Mouse (Mus musculus): Measurements from ENCODE around the gene Kif21a. TPM values are rescaled to one million over a fixed set of nuclear protein-coding genes. Genes with fewer than 3 reads are reported as not detected.

Gene Kif21a
- polyA plus RNA-seq, 1 experiment from 2014 or later, result 4.9 TPM

- H3K4me3 ChIP-seq, result no peak overlapping the region
- no peaks in the 10 kb centered on the region for H3K27me3 ChIP-seq (ENCODE audit: insufficient read depth, poor library complexity, severe bottlenecking)
- H3K4me1 ChIP-seq, result peaks cover 9% of the 10 kb centered on the region; the same call in 1 of the 2 replicates
- H3K9me3 ChIP-seq, result no peaks in the 10 kb centered on the region
- 73% methylated on average over 8 of the region's 8 CpGs for WGBS
- no peak overlapping the region for H3K27ac ChIP-seq
- H3K36me3 ChIP-seq, result no peaks in the 10 kb centered on the region
- no peak for DNase-seq (ENCODE audit: low spot score)
These were observed 3.2 kb downstream of the Kif21a start for GRCm38 (mm10) chr15:91046506-91046905.

- WGBS, result 89% methylated on average over 4 of the region's 4 CpGs
- Histone ChIP-seq H3K27ac (no peak overlapping the region), H3K27me3 (ENCODE audit: insufficient read depth, poor library complexity, severe bottlenecking) (no peaks in the 10 kb centered on the region), H3K9me3 (no peaks in the 10 kb centered on the region), H3K4me1 (no peaks in the 10 kb centered on the region; the same call in 1 of the 2 replicates), H3K4me3 (no peak overlapping the region), H3K36me3 (no peaks in the 10 kb centered on the region)
- no peak for DNase-seq (ENCODE audit: low spot score)
These were observed 6.5 kb downstream of the Kif21a start for GRCm38 (mm10) chr15:91043263-91043662.

- no peaks in the 10 kb centered on the region for H3K27me3 ChIP-seq (ENCODE audit: insufficient read depth, poor library complexity, severe bottlenecking)
- no peak overlapping the region for H3K4me3 ChIP-seq
- no peak overlapping the region for H3K27ac ChIP-seq
- no peaks in the 10 kb centered on the region; the same call in 1 of the 2 replicates for H3K4me1 ChIP-seq
- no peaks in the 10 kb centered on the region for H3K9me3 ChIP-seq
- WGBS, result 42% methylated on average over 5 of the region's 5 CpGs
- H3K36me3 ChIP-seq, result no peaks in the 10 kb centered on the region
- no peak for DNase-seq (ENCODE audit: low spot score)
These were observed 10.9 kb downstream of the Kif21a start for GRCm38 (mm10) chr15:91038860-91039259.

- no peak overlapping the region for H3K27ac ChIP-seq
- no peaks in the 10 kb centered on the region for H3K27me3 ChIP-seq (ENCODE audit: insufficient read depth, poor library complexity, severe bottlenecking)
- 86% methylated on average over 4 of the region's 4 CpGs for WGBS
- H3K4me3 ChIP-seq, result no peak overlapping the region
- 0 out of 2 replicates have a peak, but pooled peaks cover 3% of the 10 kb centered on the region for H3K36me3 ChIP-seq
- H3K9me3 ChIP-seq, result no peaks in the 10 kb centered on the region
- no peak for DNase-seq (ENCODE audit: low spot score)
- H3K4me1 ChIP-seq, result no peaks in the 10 kb centered on the region; the same call in 1 of the 2 replicates
These were observed 15.7 kb downstream of the Kif21a start for GRCm38 (mm10) chr15:91034090-91034489.

GRCm38 (mm10) chr15:91033529-91033928 lies 16.2 kb downstream of the Kif21a start:
- no peak for DNase-seq (ENCODE audit: low spot score)
- Histone ChIP-seq H3K27ac (no peak overlapping the region), H3K27me3 (ENCODE audit: insufficient read depth, poor library complexity, severe bottlenecking) (no peaks in the 10 kb centered on the region), H3K36me3 (0 out of 2 replicates have a peak, but pooled peaks cover 3% of the 10 kb centered on the region), H3K4me3 (no peak overlapping the region), H3K9me3 (no peaks in the 10 kb centered on the region), H3K4me1 (peaks cover 3% of the 10 kb centered on the region; the same call in 1 of the 2 replicates)
- 81% methylated on average over 6 of the region's 6 CpGs for WGBS

- Histone ChIP-seq H3K36me3 (0 out of 2 replicates have a peak, but pooled peaks cover 3% of the 10 kb centered on the region), H3K9me3 (no peaks in the 10 kb centered on the region), H3K27me3 (ENCODE audit: insufficient read depth, poor library complexity, severe bottlenecking) (no peaks in the 10 kb centered on the region), H3K4me1 (peaks cover 5% of the 10 kb centered on the region; the same call in 1 of the 2 replicates), H3K27ac (no peak overlapping the region), H3K4me3 (no peak overlapping the region)
- WGBS, result 60% methylated on average over 10 of the region's 10 CpGs
- no peak for DNase-seq (ENCODE audit: low spot score)
These were observed 20.8 kb downstream of the Kif21a start for GRCm38 (mm10) chr15:91028962-91029361.

GRCm38 (mm10) chr15:91028494-91028893 lies 21.3 kb downstream of the Kif21a start:
- Histone ChIP-seq H3K4me1 (peaks cover 5% of the 10 kb centered on the region; the same call in 1 of the 2 replicates), H3K4me3 (no peak overlapping the region), H3K36me3 (0 out of 2 replicates have a peak, but pooled peaks cover 3% of the 10 kb centered on the region), H3K9me3 (no peaks in the 10 kb centered on the region), H3K27ac (no peak overlapping the region), H3K27me3 (ENCODE audit: insufficient read depth, poor library complexity, severe bottlenecking) (no peaks in the 10 kb centered on the region)
- DNase-seq (ENCODE audit: low spot score), result no peak
- WGBS, result 72% methylated on average over 10 of the region's 10 CpGs

- no peaks in the 10 kb centered on the region for H3K9me3 ChIP-seq
- H3K27me3 ChIP-seq (ENCODE audit: insufficient read depth, poor library complexity, severe bottlenecking), result no peaks in the 10 kb centered on the region
- DNase-seq (ENCODE audit: low spot score), result no peak
- H3K36me3 ChIP-seq, result no peaks in the 10 kb centered on the region
- WGBS, result 86% methylated on average over 8 of the region's 8 CpGs
- H3K4me3 ChIP-seq, result no peak overlapping the region
- H3K27ac ChIP-seq, result no peak overlapping the region
- peaks cover 4% of the 10 kb centered on the region for H3K4me1 ChIP-seq
These were observed 27.5 kb downstream of the Kif21a start for GRCm38 (mm10) chr15:91022276-91022675.

- DNase-seq (ENCODE audit: low spot score), result no peak
- WGBS, result 71% methylated on average over 3 of the region's 3 CpGs
- Histone ChIP-seq H3K27me3 (ENCODE audit: insufficient read depth, poor library complexity, severe bottlenecking) (no peaks in the 10 kb centered on the region), H3K4me1 (peaks cover 4% of the 10 kb centered on the region), H3K36me3 (no peaks in the 10 kb centered on the region), H3K27ac (no peak overlapping the region), H3K4me3 (no peak overlapping the region), H3K9me3 (no peaks in the 10 kb centered on the region)
These were observed 30.9 kb downstream of the Kif21a start for GRCm38 (mm10) chr15:91018861-91019187.

- H3K4me3 ChIP-seq, result no peak overlapping the region
- 61% methylated on average over 9 of the region's 9 CpGs for WGBS
- H3K36me3 ChIP-seq, result no peaks in the 10 kb centered on the region
- no peaks in the 10 kb centered on the region for H3K27me3 ChIP-seq (ENCODE audit: insufficient read depth, poor library complexity, severe bottlenecking)
- peaks cover 4% of the 10 kb centered on the region for H3K4me1 ChIP-seq
- no peak for DNase-seq (ENCODE audit: low spot score)
- no peak overlapping the region for H3K27ac ChIP-seq
- no peaks in the 10 kb centered on the region for H3K9me3 ChIP-seq
These were observed 31.4 kb downstream of the Kif21a start for GRCm38 (mm10) chr15:91018161-91018860.

- no peak for DNase-seq (ENCODE audit: low spot score)
- Histone ChIP-seq H3K4me1 (peaks cover 4% of the 10 kb centered on the region), H3K9me3 (no peaks in the 10 kb centered on the region), H3K36me3 (no peaks in the 10 kb centered on the region), H3K27ac (no peak overlapping the region), H3K4me3 (no peak overlapping the region), H3K27me3 (ENCODE audit: insufficient read depth, poor library complexity, severe bottlenecking) (no peaks in the 10 kb centered on the region)
- WGBS, result 66% methylated on average over 23 of the region's 23 CpGs
These were observed 32.2 kb downstream of the Kif21a start for GRCm38 (mm10) chr15:91017261-91018160.

GRCm38 (mm10) chr15:91016366-91016765 lies 33.4 kb downstream of the Kif21a start:
- Histone ChIP-seq H3K27me3 (ENCODE audit: insufficient read depth, poor library complexity, severe bottlenecking) (no peaks in the 10 kb centered on the region), H3K4me3 (no peak overlapping the region), H3K4me1 (peaks cover 4% of the 10 kb centered on the region), H3K9me3 (no peaks in the 10 kb centered on the region), H3K27ac (no peak overlapping the region), H3K36me3 (no peaks in the 10 kb centered on the region)
- DNase-seq (ENCODE audit: low spot score), result no peak
- WGBS, result 90% methylated on average over 12 of the region's 12 CpGs

Data from heart, embryonic 10.5 days (tissue).